Mouse (Mus musculus): ENCODE results near the gene Nprl2. TPM values are rescaled to one million over a fixed set of nuclear protein-coding genes. Genes with fewer than 3 reads are reported as not detected.
"Not testable (repeated sequence)": the region's sequence is repeated elsewhere in the genome, so short reads cannot be mapped to it uniquely, and the experiment has no call there.

The Nprl2 gene
- total and polyA plus RNA-seq, 3 experiments, result 27.9 to 31.9 (median 31.5) TPM

GRCm38 (mm10) chr9:107553541-107554318 is 11.7 kb downstream of the Nprl2 start:
- DNase-seq, result peak; percentile 64

GRCm38 (mm10) chr9:107554319-107554825 is 12.3 kb downstream of the Nprl2 start:
- DNase-seq, result peak; percentile 97

- DNase-seq, result peak; percentile 77
These were observed 13.0 kb downstream of the Nprl2 start for GRCm38 (mm10) chr9:107555031-107555457.

GRCm38 (mm10) chr9:107555701-107556100 is 13.7 kb downstream of the Nprl2 start:
- DNase-seq, result no peak

GRCm38 (mm10) chr9:107556346-107556745 is 14.3 kb downstream of the Nprl2 start:
- no peak for DNase-seq

- peak; percentile 97 for DNase-seq
These were observed 21.1 kb downstream of the Nprl2 start, which contains the start of gene Tusc2 for GRCm38 (mm10) chr9:107563029-107563581. Gene Tusc2 (plus strand): TSS chr9:107563255.

GRCm38 (mm10) chr9:107565556-107565955 is 23.5 kb downstream of the Nprl2 start:
- not testable (repeated sequence) for DNase-seq

- DNase-seq, result peak; percentile 88
These were observed 24.1 kb downstream of the Nprl2 start for GRCm38 (mm10) chr9:107566041-107566709.

- DNase-seq, result peak; percentile 61
These were observed 24.8 kb downstream of the Nprl2 start for GRCm38 (mm10) chr9:107566855-107567254.

- DNase-seq, result peak; percentile 76
These were observed 25.8 kb downstream of the Nprl2 start, which contains the start of gene Hyal2 for GRCm38 (mm10) chr9:107567702-107568319. Gene Hyal2 (plus strand): TSS chr9:107567945.

GRCm38 (mm10) chr9:107568331-107569261 is 26.6 kb downstream of the Nprl2 start:
- DNase-seq, result peak; percentile 91

- no peak for DNase-seq
These were observed 27.2 kb downstream of the Nprl2 start for GRCm38 (mm10) chr9:107569270-107569669.

GRCm38 (mm10) chr9:107570016-107570415 is 28.0 kb downstream of the Nprl2 start:
- DNase-seq, result no peak

- no peak for DNase-seq
These were observed 28.8 kb downstream of the Nprl2 start for GRCm38 (mm10) chr9:107570845-107571244.

GRCm38 (mm10) chr9:107571534-107572326 is 29.7 kb downstream of the Nprl2 start:
- DNase-seq, result no peak

GRCm38 (mm10) chr9:107572327-107572662 is 30.3 kb downstream of the Nprl2 start:
- DNase-seq, result no peak

- not testable (repeated sequence) for DNase-seq
These were observed 31.7 kb downstream of the Nprl2 start for GRCm38 (mm10) chr9:107573774-107574173.

- DNase-seq, result no peak
These were observed 33.7 kb downstream of the Nprl2 start for GRCm38 (mm10) chr9:107575579-107576356.

GRCm38 (mm10) chr9:107576357-107577107 is 34.5 kb downstream of the Nprl2 start, which contains the start of gene Hyal1:
Gene Hyal1 (plus strand): TSS chr9:107576927.
- DNase-seq, result peak; percentile 92

All from adrenal gland, adult 2 months (tissue).